Mouse (Mus musculus) E14TG2a.4 (cell line): ENCODE measurements around the gene Maco1.
A peak's percentile ranks its signal among the peaks of the same experiment; 100 is the strongest.

Experiments used
- H3K27me3 ChIP-seq: 2 replicates; pipeline ENCODE4 v1.6.1; 2014; ENCODE audit warnings: low read length, control low read depth; ENCODE audit not compliant: insufficient read depth
- H3K36me3 ChIP-seq: 2 replicates; pipeline ENCODE4 v1.6.1; 2014; ENCODE audit warnings: low read length, control low read depth; ENCODE audit not compliant: insufficient read depth
- H3K4me1 ChIP-seq: replicated peaks from 2 replicates; pipeline ENCODE4 v1.6.1; 2014; ENCODE audit warnings: low read depth, low read length, control low read depth
- H3K4me3 ChIP-seq: replicated peaks from 2 replicates; pipeline ENCODE4 v1.5.1; 2014; ENCODE audit warnings: mild to moderate bottlenecking, low read length
- H3K9me3 ChIP-seq: 2 replicates; pipeline ENCODE4 v1.6.1; 2014; ENCODE audit warnings: low read length, control low read depth
- CTCF ChIP-seq: conservative IDR thresholded peaks from 2 replicates; pipeline ENCODE4 v1.5.1; 2014; ENCODE audit warnings: low read length
- NANOG ChIP-seq: IDR thresholded peaks from 2 replicates; pipeline ENCODE4 v1.6.1; 2014; ENCODE audit warnings: borderline replicate concordance, low read length, mixed read lengths
- POU5F1 ChIP-seq: IDR thresholded peaks from 2 replicates; pipeline ENCODE4 v1.6.1; 2014; ENCODE audit warnings: low read length, borderline replicate concordance

Maco1 gene

DNA sequence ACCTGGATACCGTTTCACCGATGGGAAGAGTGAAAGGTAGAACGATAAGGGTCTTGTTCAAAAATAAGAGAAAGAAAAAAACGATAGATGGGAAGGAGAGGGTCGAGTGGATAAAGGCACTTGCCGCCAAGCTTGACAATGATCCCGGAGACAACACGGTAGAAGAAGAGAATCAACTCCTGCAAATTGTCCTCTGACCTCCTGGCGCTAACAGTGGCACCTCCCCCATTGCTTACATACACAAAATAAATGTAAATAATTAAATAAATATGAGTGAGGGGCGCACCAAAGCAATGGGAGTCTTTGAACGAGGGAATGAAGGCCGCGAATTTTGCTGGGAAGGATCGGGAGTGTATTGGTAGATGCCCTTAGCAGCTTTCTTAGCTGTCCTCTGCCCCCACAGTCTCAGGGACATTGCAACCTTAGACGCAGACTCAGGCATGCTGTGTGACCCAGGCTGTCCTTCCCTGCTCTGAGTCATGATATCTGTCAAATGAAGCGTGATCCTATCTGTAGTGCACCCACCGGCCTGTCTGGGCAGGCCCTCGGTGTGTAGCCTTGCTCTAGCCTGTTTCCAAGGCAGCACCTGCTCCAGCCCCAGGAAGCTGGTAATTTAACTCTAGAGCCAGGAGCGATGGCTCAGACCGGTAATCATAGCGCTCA, 84.8 kb downstream of the Maco1 start:
- H3K4me3 ChIP-seq: peak overlapping the region; percentile 93
- peaks cover 73% of the 10 kb centered on the region for H3K4me1 ChIP-seq
- TF ChIP-seq CTCF: no peak
- TF ChIP-seq NANOG: no peak
- TF ChIP-seq POU5F1: no peak
- H3K27me3 ChIP-seq: peaks cover 71% of the 10 kb centered on the region
- no peaks in the 10 kb centered on the region for H3K36me3 ChIP-seq
- no peaks in the 10 kb centered on the region for H3K9me3 ChIP-seq

DNA sequence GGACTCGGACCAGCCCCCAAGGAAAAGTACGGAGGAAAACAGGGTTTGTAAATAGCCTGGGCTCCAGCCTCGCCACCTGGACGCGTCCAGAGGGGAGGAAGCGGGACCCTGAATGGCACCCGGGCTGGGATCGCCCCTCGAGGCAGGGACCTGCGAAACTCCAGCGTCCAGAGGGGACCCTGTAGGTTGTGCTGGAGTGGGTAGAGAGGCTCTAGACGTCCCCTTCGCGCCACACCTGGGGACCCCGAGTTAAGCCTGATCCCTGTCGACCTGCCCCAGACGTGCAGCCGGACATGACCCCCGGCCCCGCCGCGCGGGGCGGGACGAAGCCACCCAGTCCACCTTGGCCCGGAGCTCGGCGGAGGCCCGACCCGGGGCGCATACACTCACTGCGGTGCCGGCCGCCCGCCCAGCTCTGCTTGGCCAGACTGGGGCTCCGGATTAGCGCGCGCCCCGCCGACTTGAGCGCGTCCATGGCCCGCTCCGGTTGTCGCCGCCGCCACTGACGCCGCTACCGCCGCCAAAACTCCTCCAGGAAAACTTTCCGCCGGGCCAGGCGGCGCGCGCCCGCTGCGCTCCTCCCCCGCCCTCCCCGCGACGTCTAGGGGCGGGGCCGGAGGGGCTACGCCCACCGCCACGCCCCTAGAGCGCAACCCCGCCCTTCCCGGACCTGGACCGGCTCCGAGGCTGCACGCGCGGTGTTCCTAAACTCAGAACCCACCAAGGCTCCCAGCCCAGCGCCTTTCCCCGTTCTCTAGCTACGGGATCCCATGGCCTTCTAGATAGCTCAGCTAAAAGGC, 85.5 kb downstream of the Maco1 start, which contains the start of gene Ldlrap1:
Gene Ldlrap1 (minus strand): TSS at position 599 of the 800 bp plus-strand sequence.
- Histone ChIP-seq H3K36me3 (no peaks in the 10 kb centered on the region), H3K27me3 (peaks cover 71% of the 10 kb centered on the region), H3K9me3 (no peaks in the 10 kb centered on the region), H3K4me1 (peaks cover 71% of the 10 kb centered on the region), H3K4me3 (peak within 1 kb of the TSS; percentile 93)
- TF ChIP-seq POU5F1: no peak

DNA sequence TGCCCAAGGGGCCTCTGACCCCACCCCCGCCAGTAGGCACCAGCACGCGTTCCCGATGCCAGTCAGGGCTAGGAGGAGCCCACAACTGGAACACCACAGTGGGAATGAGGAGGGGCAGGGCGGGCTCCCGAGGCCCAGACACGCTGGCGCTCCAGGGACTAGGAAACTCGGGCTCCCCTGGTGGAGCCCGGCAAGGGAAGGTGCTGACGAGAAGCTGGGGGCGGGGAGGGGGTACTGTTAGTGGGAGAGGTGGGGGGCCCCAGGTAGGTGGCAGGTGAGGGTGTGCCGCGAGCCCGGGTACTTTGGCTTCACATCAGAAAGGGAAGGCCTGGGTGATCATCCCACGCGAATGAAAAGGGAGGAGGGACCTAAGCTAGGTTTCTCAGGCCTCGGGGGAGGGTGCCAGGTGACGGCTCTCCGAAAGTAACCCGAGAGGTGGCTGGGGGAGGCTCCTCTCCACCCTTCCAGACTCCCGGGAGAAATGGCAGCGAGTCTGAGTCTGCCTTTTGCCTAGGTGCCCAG, 86.2 kb downstream of the Maco1 start:
- TF ChIP-seq NANOG (no peak), CTCF (no peak), POU5F1 (no peak)
- H3K36me3 ChIP-seq: no peaks in the 10 kb centered on the region
- H3K4me3 ChIP-seq: peak overlapping the region; percentile 93
- H3K27me3 ChIP-seq: peaks cover 67% of the 10 kb centered on the region
- peaks cover 71% of the 10 kb centered on the region for H3K4me1 ChIP-seq
- H3K9me3 ChIP-seq: no peaks in the 10 kb centered on the region

DNA sequence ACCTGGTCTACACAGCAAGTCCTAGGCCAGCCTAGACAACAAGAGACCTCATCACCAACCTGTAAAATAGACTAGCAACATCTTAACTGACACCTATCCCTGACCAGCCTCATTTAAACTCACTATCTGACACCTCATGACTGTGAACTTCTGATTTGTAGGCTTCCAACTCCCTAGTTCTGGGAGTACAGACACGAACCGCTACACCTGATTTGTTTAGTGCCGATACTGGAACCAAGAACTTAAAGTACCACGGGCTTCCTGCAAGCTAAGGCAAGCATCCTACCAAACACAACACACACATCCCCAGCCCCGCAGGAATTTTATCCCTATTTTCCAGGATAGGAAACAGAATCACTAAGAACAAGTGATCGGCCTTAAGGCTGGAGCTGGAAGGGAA, 86.9 kb downstream of the Maco1 start:
- peaks cover 61% of the 10 kb centered on the region for H3K27me3 ChIP-seq

DNA sequence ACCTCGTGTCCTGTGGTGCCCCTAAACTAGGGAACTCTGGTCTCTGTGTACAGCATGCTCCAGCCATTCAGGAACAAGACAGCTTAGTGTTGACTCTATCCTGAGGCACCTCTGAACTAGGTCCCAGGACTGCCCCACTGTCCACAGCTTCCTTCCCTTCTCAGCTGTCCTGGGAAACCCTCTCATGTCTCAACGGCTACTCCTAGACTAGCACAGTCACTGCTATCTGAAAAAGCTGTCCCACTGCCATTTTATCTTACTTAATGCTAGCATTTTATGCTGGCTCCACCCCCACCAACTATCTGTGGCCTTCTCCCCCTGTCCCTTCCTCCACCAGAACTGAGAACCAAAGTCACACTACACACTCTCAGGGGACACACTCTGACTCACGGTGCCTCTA, 88.8 kb downstream of the Maco1 start:
- peaks cover 82% of the 10 kb centered on the region for H3K4me1 ChIP-seq
- TF ChIP-seq NANOG: no peak
- no peak for TF ChIP-seq CTCF
- no peaks in the 10 kb centered on the region for H3K9me3 ChIP-seq

More for the DNA sequence above, 86.9 kb downstream of the Maco1 start:
- Histone ChIP-seq H3K4me1 (peaks cover 70% of the 10 kb centered on the region), H3K4me3 (0 out of 2 replicates have a peak overlapping the region, but pooled peaks have one; percentile 93), H3K36me3 (no peaks in the 10 kb centered on the region), H3K9me3 (no peaks in the 10 kb centered on the region)
- TF ChIP-seq NANOG (no peak), POU5F1 (no peak), CTCF (no peak)

GRCm38 (mm10) chr4:134762360-134762759, 90.8 kb downstream of the Maco1 start:
- H3K4me3 ChIP-seq: no peak overlapping the region
- TF ChIP-seq CTCF: no peak
- no peak for TF ChIP-seq NANOG
- no peak for TF ChIP-seq POU5F1

More for the DNA sequence above, 88.8 kb downstream of the Maco1 start:
- no peak overlapping the region for H3K4me3 ChIP-seq
- H3K27me3 ChIP-seq: peaks cover 46% of the 10 kb centered on the region
- H3K36me3 ChIP-seq: no peaks in the 10 kb centered on the region

DNA sequence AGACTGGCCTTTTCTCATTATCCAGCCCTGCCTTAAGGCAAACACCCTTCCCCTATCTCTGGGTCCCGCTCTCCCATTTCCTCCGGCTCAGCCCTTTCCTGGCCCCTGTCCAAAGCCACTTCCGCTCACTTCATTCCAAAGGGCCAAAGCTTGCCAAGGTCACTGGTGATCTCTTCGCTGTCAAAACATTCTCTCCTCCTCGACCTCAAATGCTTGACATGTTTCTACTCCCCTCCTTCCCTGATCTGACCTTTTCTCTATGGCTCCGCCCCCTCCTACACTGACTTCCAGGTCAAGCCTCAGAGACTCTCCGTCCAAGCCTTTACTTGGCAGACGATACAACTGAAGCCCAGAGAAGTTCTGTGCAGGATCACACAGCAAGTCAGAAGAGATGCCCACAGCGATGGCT, 92.3 kb downstream of the Maco1 start:
- no peak for TF ChIP-seq POU5F1
- no peak for TF ChIP-seq CTCF
- no peak for TF ChIP-seq NANOG
- H3K27me3 ChIP-seq: peaks cover 18% of the 10 kb centered on the region
- peaks cover 8% of the 10 kb centered on the region; the same call in 1 of the 2 replicates for H3K36me3 ChIP-seq
- no peaks in the 10 kb centered on the region for H3K9me3 ChIP-seq
- peak overlapping the region; percentile 37 for H3K4me3 ChIP-seq
- peaks cover 86% of the 10 kb centered on the region for H3K4me1 ChIP-seq

More at GRCm38 (mm10) chr4:134762360-134762759, 90.8 kb downstream of the Maco1 start:
- Histone ChIP-seq H3K4me1 (peaks cover 86% of the 10 kb centered on the region), H3K9me3 (no peaks in the 10 kb centered on the region), H3K27me3 (peaks cover 34% of the 10 kb centered on the region), H3K36me3 (no peaks in the 10 kb centered on the region)

DNA sequence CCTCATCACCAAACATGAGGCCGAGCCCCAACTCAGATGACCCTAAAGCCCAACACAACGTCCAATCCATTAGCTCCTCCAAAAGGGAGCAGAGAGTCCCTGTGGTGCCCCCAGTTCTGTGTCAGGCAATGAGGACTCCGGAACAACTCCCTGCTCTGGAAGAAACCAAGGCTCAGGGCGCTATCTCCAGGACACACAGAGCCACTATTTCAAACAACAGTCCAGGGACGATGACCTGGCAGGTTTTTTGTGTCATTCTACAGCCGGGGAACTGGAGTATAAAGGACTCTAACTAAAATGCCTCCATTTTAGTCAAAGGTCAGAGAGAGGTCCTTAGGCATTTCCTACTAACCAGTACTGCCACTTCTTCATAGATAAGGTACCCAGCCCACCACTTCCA, 92.9 kb downstream of the Maco1 start:
- H3K9me3 ChIP-seq: no peaks in the 10 kb centered on the region
- H3K4me1 ChIP-seq: peaks cover 86% of the 10 kb centered on the region
- peaks cover 14% of the 10 kb centered on the region for H3K27me3 ChIP-seq
- no peak overlapping the region for H3K4me3 ChIP-seq
- TF ChIP-seq POU5F1: no peak
- TF ChIP-seq NANOG: no peak
- no peak for TF ChIP-seq CTCF
- H3K36me3 ChIP-seq: peaks cover 9% of the 10 kb centered on the region
